Mouse (Mus musculus): Measurements from ENCODE around the gene H2afv. TPM values are rescaled to one million over a fixed set of nuclear protein-coding genes. Genes with fewer than 3 reads are reported as not detected.
"Not testable (repeated sequence)": the region's sequence is repeated elsewhere in the genome, so short reads cannot be mapped to it uniquely, and the experiment has no call there.

Gene H2afv
- polyA plus RNA-seq, 1 experiment from 2014 or later = 581 TPM

DNA sequence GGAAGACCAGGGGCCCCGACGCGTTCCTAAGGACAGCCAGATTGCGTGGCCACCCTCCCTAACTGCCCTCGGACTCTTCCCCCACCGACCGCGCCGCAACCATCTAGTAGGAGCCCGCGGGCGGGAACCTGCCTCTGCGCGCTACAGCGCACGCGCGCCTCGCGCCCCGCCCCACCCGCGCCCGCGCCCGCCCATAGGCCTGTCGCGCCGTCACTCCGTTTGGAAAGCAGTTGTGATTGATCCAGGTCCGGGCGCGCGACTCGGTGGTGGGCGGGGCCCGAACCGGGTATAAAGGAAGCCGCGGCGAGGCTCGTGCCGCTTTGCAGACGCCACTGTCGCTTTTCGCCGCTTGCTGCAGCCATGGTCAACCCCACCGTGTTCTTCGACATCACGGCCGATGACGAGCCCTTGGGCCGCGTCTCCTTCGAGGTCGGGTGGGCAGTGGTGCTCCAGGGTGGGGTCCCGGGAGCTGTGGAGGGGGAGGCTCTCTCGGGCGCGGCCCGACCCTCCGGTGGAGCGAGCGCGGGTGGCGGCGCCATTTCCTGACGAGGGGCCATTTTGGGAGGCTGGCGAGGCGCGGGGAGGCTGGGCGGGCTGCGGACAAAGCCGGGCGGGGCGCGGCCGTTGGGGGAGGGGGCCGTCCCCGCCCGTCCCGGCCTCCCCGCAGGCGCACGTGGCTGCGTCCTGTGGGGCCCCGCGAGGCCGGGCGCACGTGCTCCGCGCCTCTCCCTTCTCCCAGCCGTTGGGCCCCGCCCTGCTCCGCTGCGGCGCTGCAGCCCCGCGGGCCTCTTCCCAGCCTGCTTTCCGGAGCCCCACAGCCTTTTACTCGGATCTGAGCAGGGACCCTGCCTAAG is 28.5 kb downstream of the H2afv start:
- Histone ChIP-seq H3K36me3 (ENCODE audit: insufficient read depth) (peaks cover 34% of the 10 kb centered on the region), H3K9me3 (ENCODE audit: low read depth, low read length) (no peaks in the 10 kb centered on the region), H3K4me3 (ENCODE audit: low read depth, low read length) (peak overlapping the region; percentile 95), H3K9ac (peak overlapping the region; percentile 99), H3K27me3 (ENCODE audit: insufficient read depth, low read length) (no peaks in the 10 kb centered on the region), H3K4me2 (peak overlapping the region; percentile 94), H3K27ac (ENCODE audit: low read depth) (peak overlapping the region; percentile 99), H3K4me1 (ENCODE audit: insufficient read depth) (no peaks in the 10 kb centered on the region)
- peak; percentile 98 for DNase-seq
- ATAC-seq (ENCODE audit: insufficient read depth) = peak; percentile 92
- no peak for TF ChIP-seq CTCF (IDR thresholded peaks at IDR 0.05; ENCODE audit: low read depth)
- WGBS = under 1% methylated on average over 94 of the region's 102 CpGs

DNA sequence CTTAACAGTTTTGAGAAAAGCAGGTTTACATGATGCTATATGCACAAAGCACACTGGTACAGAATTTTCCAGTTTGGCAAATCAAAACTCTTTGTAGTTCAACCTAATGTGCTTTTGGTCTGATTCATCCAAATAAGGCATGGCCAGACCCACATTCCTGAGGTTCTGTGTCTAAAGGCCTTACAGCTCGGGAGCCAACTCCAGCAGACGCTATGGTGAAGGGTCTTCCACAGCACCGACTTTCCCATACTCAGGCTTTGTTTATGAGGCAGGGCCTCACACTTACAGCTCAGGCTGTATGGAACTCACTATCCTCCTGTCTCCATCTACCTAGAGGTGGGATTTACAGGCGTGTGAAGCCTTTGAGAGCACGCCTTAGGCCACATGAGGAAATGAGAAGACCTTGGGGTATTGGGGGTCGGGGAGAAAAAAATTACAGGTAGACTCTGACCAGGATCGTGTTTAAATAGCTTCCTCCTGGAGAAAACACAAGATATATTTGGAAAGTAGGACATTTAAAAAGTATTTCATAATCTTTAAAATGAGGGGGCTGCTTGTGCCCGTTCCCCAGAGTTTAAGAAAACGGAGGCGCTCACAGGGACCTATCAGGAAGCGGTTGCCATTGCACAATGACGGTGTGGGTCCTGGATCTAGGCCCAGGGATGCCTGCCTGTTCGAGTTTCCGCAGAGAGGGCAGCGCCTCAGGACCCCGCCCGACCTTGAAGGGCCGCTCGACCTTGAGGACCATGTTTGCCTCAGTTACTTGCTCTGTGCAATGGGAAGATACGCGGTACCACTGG is 29.3 kb downstream of the H2afv start, which contains the start of gene Ppia:
Gene Ppia (plus strand): TSS at position 693 of the 800 bp plus-strand sequence.
- H3K9me3 ChIP-seq (ENCODE audit: low read depth, low read length) = no peaks in the 10 kb centered on the region
- DNase-seq (peak; percentile 72), ATAC-seq (ENCODE audit: insufficient read depth) (peak; percentile 66)
- no peaks in the 10 kb centered on the region for H3K4me1 ChIP-seq (ENCODE audit: insufficient read depth)
- H3K36me3 ChIP-seq (ENCODE audit: insufficient read depth) = peaks cover 25% of the 10 kb centered on the region
- H3K27me3 ChIP-seq (ENCODE audit: insufficient read depth, low read length) = no peaks in the 10 kb centered on the region
- TF ChIP-seq CTCF (IDR thresholded peaks at IDR 0.05; ENCODE audit: low read depth) = no peak
- H3K9ac ChIP-seq = peak within 1 kb of the TSS; percentile 99
- H3K4me2 ChIP-seq = peak within 1 kb of the TSS; percentile 94
- H3K4me3 ChIP-seq (ENCODE audit: low read depth, low read length) = peak within 1 kb of the TSS; percentile 95
- H3K27ac ChIP-seq (ENCODE audit: low read depth) = peak within 1 kb of the TSS; percentile 99
- WGBS = 3% methylated on average over 21 of the region's 21 CpGs

DNA sequence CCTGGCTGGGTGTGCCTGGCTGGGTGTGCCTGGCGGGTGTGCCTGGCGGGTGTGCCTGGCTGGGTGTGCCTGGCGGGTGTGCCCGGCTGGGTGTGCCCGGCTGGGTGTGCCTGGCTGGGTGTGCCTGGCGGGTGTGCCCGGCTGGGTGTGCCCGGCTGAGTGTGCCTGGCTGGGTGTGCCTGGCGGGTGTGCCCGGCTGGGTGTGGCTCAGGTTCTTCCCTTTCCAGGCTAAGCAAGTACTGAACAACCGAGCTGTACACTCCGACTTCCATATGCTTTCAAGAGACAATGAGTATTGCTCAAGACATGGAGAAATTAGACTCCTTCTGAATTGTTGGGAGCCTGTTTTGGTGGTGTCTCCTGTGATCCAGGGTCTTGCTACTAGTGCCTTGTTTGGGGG is 31.0 kb downstream of the H2afv start:
- Histone ChIP-seq H3K4me2 (no peak overlapping the region), H3K27me3 (ENCODE audit: insufficient read depth, low read length) (no peaks in the 10 kb centered on the region), H3K4me3 (ENCODE audit: low read depth, low read length) (no peak overlapping the region), H3K9me3 (ENCODE audit: low read depth, low read length) (no peaks in the 10 kb centered on the region), H3K9ac (no peak overlapping the region), H3K4me1 (ENCODE audit: insufficient read depth) (no peaks in the 10 kb centered on the region), H3K27ac (ENCODE audit: low read depth) (no peak overlapping the region), H3K36me3 (ENCODE audit: insufficient read depth) (peaks cover 10% of the 10 kb centered on the region)
- ATAC-seq (ENCODE audit: insufficient read depth) = no peak
- no peak for TF ChIP-seq CTCF (IDR thresholded peaks at IDR 0.05; ENCODE audit: low read depth)
- DNase-seq = no peak
- WGBS = 93% methylated on average over 8 of the region's 12 CpGs

DNA sequence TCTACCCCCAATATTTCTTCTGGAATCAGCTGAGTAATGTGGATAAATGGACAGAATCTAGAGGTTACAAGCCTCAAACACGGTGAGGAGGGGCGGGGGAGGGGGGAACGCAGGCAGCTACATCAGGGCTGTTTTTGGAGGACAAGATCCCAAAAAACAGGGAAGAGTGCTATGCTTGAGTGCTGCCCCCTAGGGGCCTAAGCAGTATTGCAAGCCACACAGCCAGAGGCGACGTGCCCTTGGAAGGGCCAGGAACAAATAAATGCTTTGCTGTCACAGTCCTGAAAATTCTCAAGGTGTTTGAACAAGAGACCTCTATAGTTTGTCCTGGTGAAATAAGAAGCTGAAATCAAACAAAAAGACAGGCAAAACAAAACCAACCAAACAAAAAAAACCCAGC is 32.6 kb downstream of the H2afv start:
- H3K4me1 ChIP-seq (ENCODE audit: insufficient read depth) = no peaks in the 10 kb centered on the region
- DNase-seq (peak; percentile 89), ATAC-seq (ENCODE audit: insufficient read depth) (no peak)
- H3K27ac ChIP-seq (ENCODE audit: low read depth) = no peak overlapping the region
- no peaks in the 10 kb centered on the region for H3K9me3 ChIP-seq (ENCODE audit: low read depth, low read length)
- WGBS = 5% methylated on average over 5 of the region's 5 CpGs
- H3K36me3 ChIP-seq (ENCODE audit: insufficient read depth) = no peaks in the 10 kb centered on the region
- H3K9ac ChIP-seq = no peak overlapping the region
- no peak overlapping the region for H3K4me3 ChIP-seq (ENCODE audit: low read depth, low read length)
- H3K4me2 ChIP-seq = no peak overlapping the region
- no peaks in the 10 kb centered on the region for H3K27me3 ChIP-seq (ENCODE audit: insufficient read depth, low read length)
- TF ChIP-seq CTCF (IDR thresholded peaks at IDR 0.05; ENCODE audit: low read depth) = peak; percentile 87

DNA sequence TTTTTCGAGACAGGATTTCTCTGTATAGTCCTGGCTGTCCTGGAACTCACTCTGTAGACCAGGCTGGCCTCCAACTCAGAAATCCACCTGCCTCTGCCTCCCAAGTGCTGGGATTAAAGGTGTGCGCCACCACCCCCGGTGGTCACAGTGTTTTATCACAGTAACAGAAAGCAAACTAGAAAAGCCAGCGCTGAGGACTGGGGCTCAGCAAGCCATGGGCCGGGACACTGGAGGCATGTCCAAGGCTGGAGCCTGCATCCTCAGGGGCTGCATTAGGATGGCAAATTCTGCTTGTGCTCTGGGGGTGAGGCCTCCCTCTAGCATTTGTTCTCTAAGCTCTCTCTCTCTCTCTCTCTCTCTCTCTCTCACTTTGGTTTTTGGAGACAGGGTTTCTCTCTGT is 33.5 kb downstream of the H2afv start:
- not testable (repeated sequence) for H3K27me3 ChIP-seq (ENCODE audit: insufficient read depth, low read length); H3K27ac ChIP-seq (ENCODE audit: low read depth); H3K9ac ChIP-seq; DNase-seq; H3K4me2 ChIP-seq; ATAC-seq (ENCODE audit: insufficient read depth); H3K4me3 ChIP-seq (ENCODE audit: low read depth, low read length); H3K9me3 ChIP-seq (ENCODE audit: low read depth, low read length); H3K36me3 ChIP-seq (ENCODE audit: insufficient read depth); H3K4me1 ChIP-seq (ENCODE audit: insufficient read depth)
- 83% methylated on average over 5 of the region's 5 CpGs for WGBS

DNA sequence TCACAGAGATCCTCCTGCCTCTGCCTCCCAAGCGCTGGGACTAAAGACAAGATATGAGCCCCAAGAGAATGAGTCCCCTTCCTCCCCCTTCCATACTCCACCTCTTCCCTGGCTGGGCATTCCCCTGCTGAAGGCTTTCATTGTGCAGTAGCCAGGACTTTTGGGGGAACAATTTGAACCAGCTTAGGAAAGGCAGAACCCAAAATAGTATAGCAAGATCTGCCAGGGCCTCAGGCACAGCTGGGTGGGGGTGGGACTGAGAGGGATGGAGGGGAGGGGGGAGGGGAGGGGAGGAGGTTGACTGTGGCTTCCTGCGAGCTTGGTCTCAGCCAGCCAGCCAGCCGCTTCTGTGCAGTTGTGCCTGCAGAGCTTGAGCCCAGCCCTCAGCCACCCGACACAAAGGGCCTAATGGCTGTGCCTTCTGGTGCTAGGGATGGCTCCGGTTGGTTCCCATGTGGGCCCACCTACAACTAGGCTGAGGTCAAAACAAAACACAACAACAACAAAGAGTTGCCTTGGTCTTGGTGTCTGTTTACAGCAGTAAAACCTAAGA is 34.1 kb downstream of the H2afv start:
- H3K9me3 ChIP-seq (ENCODE audit: low read depth, low read length) = no peaks in the 10 kb centered on the region
- H3K4me3 ChIP-seq (ENCODE audit: low read depth, low read length) = no peak overlapping the region
- H3K4me2 ChIP-seq = no peak overlapping the region
- H3K27ac ChIP-seq (ENCODE audit: low read depth) = no peak overlapping the region
- no peak for ATAC-seq (ENCODE audit: insufficient read depth)
- TF ChIP-seq CTCF (IDR thresholded peaks at IDR 0.05; ENCODE audit: low read depth) = no peak
- H3K9ac ChIP-seq = no peak overlapping the region
- 43% methylated on average over 5 of the region's 5 CpGs for WGBS
- no peaks in the 10 kb centered on the region for H3K27me3 ChIP-seq (ENCODE audit: insufficient read depth, low read length)
- peaks cover 10% of the 10 kb centered on the region for H3K36me3 ChIP-seq (ENCODE audit: insufficient read depth)
- peaks cover 9% of the 10 kb centered on the region; the same call in 1 of the 2 replicates for H3K4me1 ChIP-seq (ENCODE audit: insufficient read depth)
- no peak for DNase-seq

DNA sequence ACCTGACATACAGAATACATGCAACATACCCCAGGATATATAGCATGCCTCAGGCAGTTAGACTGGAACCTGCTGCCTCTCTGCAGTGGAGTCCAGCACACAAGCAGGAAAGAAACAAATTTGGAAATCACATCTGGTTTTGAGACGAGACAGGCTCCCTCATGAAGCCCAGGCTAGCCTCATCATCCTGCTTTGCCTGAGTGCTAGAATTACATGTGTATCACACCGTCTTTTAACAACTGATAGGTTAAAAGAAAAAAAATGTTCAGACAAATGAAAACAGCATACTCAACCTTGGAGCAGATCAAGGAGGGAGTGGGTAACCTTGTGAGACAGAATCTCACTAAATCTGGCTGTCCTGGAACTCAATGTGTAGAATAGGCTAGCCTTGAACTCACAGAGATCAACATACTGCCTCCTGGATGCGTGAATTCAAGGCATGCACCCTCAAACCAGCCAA is 37.1 kb downstream of the H2afv start:
- ATAC-seq (ENCODE audit: insufficient read depth) (no peak), DNase-seq (no peak)
- Histone ChIP-seq H3K36me3 (ENCODE audit: insufficient read depth) (peaks cover 39% of the 10 kb centered on the region), H3K4me1 (ENCODE audit: insufficient read depth) (peaks cover 9% of the 10 kb centered on the region), H3K9me3 (ENCODE audit: low read depth, low read length) (no peaks in the 10 kb centered on the region), H3K9ac (no peak overlapping the region), H3K4me3 (ENCODE audit: low read depth, low read length) (no peak overlapping the region), H3K4me2 (no peak overlapping the region), H3K27ac (ENCODE audit: low read depth) (no peak overlapping the region), H3K27me3 (ENCODE audit: insufficient read depth, low read length) (no peaks in the 10 kb centered on the region)
- no peak for TF ChIP-seq CTCF (IDR thresholded peaks at IDR 0.05; ENCODE audit: low read depth)
- 77% methylated on average over 3 of the region's 3 CpGs for WGBS

All from lung, embryonic 14.5 days (tissue).